Mouse (Mus musculus) hindbrain, postnatal 0 days (tissue): ENCODE results near the gene Tll2. TPM values are rescaled to one million over a fixed set of nuclear protein-coding genes. Genes with fewer than 3 reads are reported as not detected.

Experiments
- ATAC-seq: fragments of 200-750 bp; cut with Nextera tagmentation; 2 replicates; pipeline ENCODE4 v1.8.0; 2017; ENCODE audit warnings: mild to moderate bottlenecking, moderate TSS enrichment, moderate library complexity
- DNase-seq: peaks from one replicate; pipeline ENCODE4 v3.0.0-alpha.2; 2015; ENCODE audit warnings: low spot score
- H3K27ac ChIP-seq: fragments of 300-500 bp; sonication (generic); 2 replicates; pipeline ENCODE4 v1.5.1; 2014; ENCODE audit warnings: mild to moderate bottlenecking
- H3K27me3 ChIP-seq: fragments of 300-500 bp; sonication (generic); 2 replicates; pipeline ENCODE4 v1.6.1; 2014; ENCODE audit warnings: low read length, mixed read lengths; ENCODE audit not compliant: insufficient read depth
- H3K36me3 ChIP-seq: fragments of 300-500 bp; sonication (generic); 2 replicates; pipeline ENCODE4 v1.6.1; 2014; ENCODE audit warnings: low read length, mixed read lengths; ENCODE audit not compliant: insufficient read depth
- H3K4me1 ChIP-seq: fragments of 300-500 bp; sonication (generic); 2 replicates; pipeline ENCODE4 v1.6.1; 2014; ENCODE audit warnings: antibody characterized with exemption, low read length, mixed read lengths; ENCODE audit not compliant: insufficient read depth
- H3K4me2 ChIP-seq: fragments of 300-500 bp; sonication (generic); 2 replicates; pipeline ENCODE4 v1.6.1; 2014; ENCODE audit warnings: low read depth, mild to moderate bottlenecking, low read length, moderate library complexity, mixed read lengths
- H3K4me3 ChIP-seq: fragments of 300-500 bp; sonication (generic); 2 replicates; pipeline ENCODE4 v1.5.1; 2014; ENCODE audit warnings: low read length
- H3K9ac ChIP-seq: fragments of 300-500 bp; sonication (generic); replicated peaks from 2 replicates; pipeline ENCODE4 v1.6.1; 2014; ENCODE audit warnings: mild to moderate bottlenecking, low read length, moderate library complexity, mixed read lengths
- H3K9me3 ChIP-seq: fragments of 300-500 bp; sonication (generic); 2 replicates; pipeline ENCODE4 v1.6.1; 2016; ENCODE audit warnings: low read length, mixed read lengths
- CTCF ChIP-seq: IDR thresholded peaks from 2 replicates; pipeline ENCODE4 v1.5.1; 2016; ENCODE audit warnings: antibody characterized with exemption, control low read depth, low read depth
- WGBS: fragments of 180-500 bp; shearing (Covaris S2); extraction: QIAGEN DNeasy Blood & Tissue Kit; methylation state at CpG from one replicate; pipeline ENCODE4 v1.1.7; 2014; 5-methylcytosine and 5-hydroxymethylcytosine counted together
- polyA plus RNA-seq: library from polyadenylated mRNA; unstranded; fragments of >200 nt; fragmentation: Nextera tagmentation; extraction: Ambion mirVana; gene quantifications from 2 replicates; pipeline ENCODE4 v1.2.1, GENCODE M21; 2015
- total RNA-seq: library from RNA; depleted of rRNA; stranded (reverse); fragments of >200 nt; gene quantifications from 2 replicates; pipeline ENCODE4 v1.2.3, GENCODE M21; 2014

Tll2 gene
- total and polyA plus RNA-seq, 2 experiments from 2014 or later, result 0.60 to 2.8 TPM

- no peak overlapping the region for H3K4me3 ChIP-seq
- DNase-seq, result no peak
These were observed 94.0 kb downstream of the Tll2 start for GRCm38 (mm10) chr19:41112609-41113008.

DNA sequence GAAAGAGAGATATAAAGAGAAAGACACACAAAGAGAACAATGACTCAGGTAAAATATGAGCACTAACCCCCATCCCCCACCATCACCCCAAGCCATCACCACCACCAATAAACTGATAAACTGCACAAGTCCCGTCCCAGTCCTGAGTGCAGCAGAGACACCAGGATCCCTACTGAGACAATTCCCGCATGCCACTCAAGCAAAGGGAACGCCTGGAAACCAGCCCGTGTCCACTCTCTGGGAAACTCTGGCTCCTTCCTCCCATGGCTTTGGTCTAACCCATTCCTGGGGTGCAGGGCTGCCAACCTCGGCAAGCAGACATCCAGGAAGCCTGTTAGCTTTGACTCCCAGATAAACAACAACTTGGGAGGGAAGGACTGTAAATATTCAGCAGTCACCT lies 96.6 kb downstream of the Tll2 start:
- WGBS, result 14% methylated on average over 5 of the region's 5 CpGs
- peaks cover 7% of the 10 kb centered on the region for H3K4me1 ChIP-seq
- ATAC-seq (no peak), DNase-seq (no peak)
- no peak overlapping the region for H3K9ac ChIP-seq
- H3K36me3 ChIP-seq, result no peaks in the 10 kb centered on the region
- H3K4me3 ChIP-seq, result no peak overlapping the region
- H3K9me3 ChIP-seq, result no peaks in the 10 kb centered on the region
- H3K27ac ChIP-seq, result no peak overlapping the region
- no peak for TF ChIP-seq CTCF
- H3K27me3 ChIP-seq, result peaks cover 9% of the 10 kb centered on the region; the same call in 1 of the 2 replicates
- H3K4me2 ChIP-seq, result no peak overlapping the region

More at GRCm38 (mm10) chr19:41112609-41113008, 94.0 kb downstream of the Tll2 start:
- 18% methylated on average over 6 of the region's 6 CpGs for WGBS
- H3K4me1 ChIP-seq, result peaks cover 7% of the 10 kb centered on the region
- no peaks in the 10 kb centered on the region for H3K9me3 ChIP-seq
- no peak overlapping the region for H3K4me2 ChIP-seq
- no peaks in the 10 kb centered on the region for H3K36me3 ChIP-seq
- no peak for TF ChIP-seq CTCF
- H3K27me3 ChIP-seq, result 0 out of 2 replicates have a peak, but pooled peaks cover 5% of the 10 kb centered on the region
- no peak overlapping the region for H3K9ac ChIP-seq
- no peak overlapping the region for H3K27ac ChIP-seq
- no peak for ATAC-seq

GRCm38 (mm10) chr19:41109496-41109895 lies 97.1 kb downstream of the Tll2 start:
- 23% methylated on average over 8 of the region's 8 CpGs for WGBS
- Histone ChIP-seq H3K27me3 (peaks cover 9% of the 10 kb centered on the region; the same call in 1 of the 2 replicates), H3K36me3 (no peaks in the 10 kb centered on the region), H3K9me3 (no peaks in the 10 kb centered on the region), H3K4me3 (no peak overlapping the region), H3K4me1 (peaks cover 7% of the 10 kb centered on the region), H3K9ac (no peak overlapping the region), H3K4me2 (no peak overlapping the region), H3K27ac (no peak overlapping the region)
- DNase-seq, result peak; percentile 79
- no peak for TF ChIP-seq CTCF
- ATAC-seq, result peak; percentile 75

- peaks cover 7% of the 10 kb centered on the region for H3K4me1 ChIP-seq
- H3K9ac ChIP-seq, result no peak overlapping the region
- WGBS, result 47% methylated on average over 7 of the region's 7 CpGs
- H3K9me3 ChIP-seq, result no peaks in the 10 kb centered on the region
- no peak overlapping the region for H3K4me2 ChIP-seq
- no peak for TF ChIP-seq CTCF
- ATAC-seq, result no peak
- no peak overlapping the region for H3K4me3 ChIP-seq
- H3K27ac ChIP-seq, result no peak overlapping the region
- H3K27me3 ChIP-seq, result peaks cover 9% of the 10 kb centered on the region; the same call in 1 of the 2 replicates
- no peaks in the 10 kb centered on the region for H3K36me3 ChIP-seq
- DNase-seq, result no peak
These were observed 98.0 kb downstream of the Tll2 start for GRCm38 (mm10) chr19:41108666-41109065.

- Histone ChIP-seq H3K4me3 (no peak overlapping the region), H3K9ac (no peak overlapping the region), H3K27me3 (peaks cover 9% of the 10 kb centered on the region; the same call in 1 of the 2 replicates), H3K27ac (no peak overlapping the region), H3K4me2 (no peak overlapping the region), H3K4me1 (peaks cover 7% of the 10 kb centered on the region), H3K36me3 (no peaks in the 10 kb centered on the region), H3K9me3 (no peaks in the 10 kb centered on the region)
- ATAC-seq (no peak), DNase-seq (no peak)
- no peak for TF ChIP-seq CTCF
- WGBS, result 73% methylated on average over 8 of the region's 8 CpGs
These were observed 99.1 kb downstream of the Tll2 start for GRCm38 (mm10) chr19:41107530-41107929.

GRCm38 (mm10) chr19:41104922-41105321 lies 101.7 kb downstream of the Tll2 start:
- ATAC-seq (0 out of 2 replicates have a peak, but pooled peaks have one; percentile 41), DNase-seq (peak; percentile 88)
- Histone ChIP-seq H3K27ac (no peak overlapping the region), H3K9me3 (no peaks in the 10 kb centered on the region), H3K27me3 (peaks cover 4% of the 10 kb centered on the region; the same call in 1 of the 2 replicates), H3K4me1 (peaks cover 5% of the 10 kb centered on the region), H3K4me2 (no peak overlapping the region), H3K4me3 (no peak overlapping the region), H3K9ac (no peak overlapping the region), H3K36me3 (no peaks in the 10 kb centered on the region)
- WGBS, result 34% methylated on average over 8 of the region's 8 CpGs
- TF ChIP-seq CTCF, result peak; percentile 89

- no peaks in the 10 kb centered on the region for H3K9me3 ChIP-seq
- no peaks in the 10 kb centered on the region for H3K4me1 ChIP-seq
- TF ChIP-seq CTCF, result no peak
- no peaks in the 10 kb centered on the region for H3K36me3 ChIP-seq
- no peak overlapping the region for H3K9ac ChIP-seq
- 43% methylated on average over 8 of the region's 8 CpGs for WGBS
- H3K27me3 ChIP-seq, result peaks cover 10% of the 10 kb centered on the region; the same call in 1 of the 2 replicates
- no peak overlapping the region for H3K4me2 ChIP-seq
- ATAC-seq (peak; percentile 92), DNase-seq (peak; percentile 92)
- H3K27ac ChIP-seq, result no peak overlapping the region
- H3K4me3 ChIP-seq, result no peak overlapping the region
These were observed 105.2 kb downstream of the Tll2 start for GRCm38 (mm10) chr19:41101390-41101789.
